Mouse (Mus musculus) heart, postnatal 14 days (tissue): ENCODE results near the gene Gtf2a1l. TPM values are rescaled to one million over a fixed set of nuclear protein-coding genes. Genes with fewer than 3 reads are reported as not detected.
A peak's percentile ranks its signal among the peaks of the same experiment; 100 is the strongest.

Experiments
- DNase-seq, 2 experiments: peaks; one replicate each; pipeline ENCODE4 v3.0.0; 2021 to 2022
- intact Hi-C: fragments of 180-260 bp; cut with DNase I; formaldehyde crosslinking; loops from one replicate; pipeline ENCODE4 v1.15.1; 2025
- total RNA-seq, 2 experiments: library from RNA; stranded (reverse); gene quantifications; 2 replicates each; pipeline ENCODE4 v1.2.3; 2021

Gtf2a1l gene
- total RNA-seq, 2 experiments from 2014 or later: not detected

DNA sequence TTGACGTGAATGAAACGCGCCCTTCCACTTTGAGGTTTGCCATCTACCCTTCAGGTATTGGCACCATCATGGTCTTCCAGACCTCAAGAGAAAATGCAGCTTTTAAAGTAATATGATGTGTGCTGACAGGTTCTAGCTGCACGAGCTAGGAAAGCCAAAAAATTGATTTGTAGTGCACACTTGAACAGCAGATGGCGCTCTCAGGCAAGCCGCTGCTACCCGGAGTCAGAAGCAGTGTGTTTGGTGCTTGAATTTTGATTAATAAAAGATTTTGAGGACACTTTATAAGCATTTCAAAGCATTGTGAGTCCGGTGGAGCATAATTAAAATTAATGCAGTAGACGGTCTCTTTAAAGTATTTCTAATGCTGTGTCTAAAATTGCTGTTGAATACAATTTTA, 16.4 kb upstream of the Gtf2a1l start:
- intact Hi-C loops: loop anchor here (2.0 to 10.0 kb wide), 3 partner anchors 101 to 1853 kb away; no protein-coding TSS in a partner anchor
- peak; percentile 59 to 80 for DNase-seq

DNA sequence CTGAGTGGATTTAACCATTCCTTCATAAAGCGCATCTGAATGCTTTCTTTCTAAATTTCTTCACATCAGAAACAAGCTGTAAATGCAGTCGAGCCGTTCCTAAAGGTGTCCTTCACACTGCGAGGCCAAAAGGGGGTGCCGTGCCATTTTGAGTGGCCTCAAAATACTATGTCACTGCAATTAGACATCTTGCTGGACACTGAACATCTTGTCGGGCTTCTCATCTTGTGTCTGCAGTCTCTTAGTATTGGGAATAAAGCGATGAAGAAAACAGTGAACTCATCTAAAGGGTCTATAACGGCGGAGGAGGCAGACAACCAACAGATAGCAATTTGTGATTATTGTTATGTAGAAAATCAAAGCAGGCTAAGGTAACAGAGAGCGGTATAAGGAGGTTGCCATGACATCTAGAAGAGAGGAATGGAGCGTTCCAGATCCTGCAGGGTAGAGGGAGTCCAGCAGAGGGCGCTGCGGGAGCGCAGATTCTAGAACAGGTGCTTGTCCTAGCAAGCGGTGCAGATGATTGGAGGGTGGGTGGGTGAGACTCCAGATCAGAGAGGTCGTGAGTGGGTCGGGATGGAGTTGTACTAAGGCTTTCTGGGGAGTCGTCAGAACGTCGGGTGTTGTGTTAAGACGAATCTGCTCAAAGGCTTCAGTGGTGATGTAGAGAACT, 15.6 kb upstream of the Gtf2a1l start:
- peak; percentile 74 to 82 for DNase-seq
- intact Hi-C loops: loop anchor here (2.0 to 10.0 kb wide), 3 partner anchors 100 to 1852 kb away; no protein-coding TSS in a partner anchor

DNA sequence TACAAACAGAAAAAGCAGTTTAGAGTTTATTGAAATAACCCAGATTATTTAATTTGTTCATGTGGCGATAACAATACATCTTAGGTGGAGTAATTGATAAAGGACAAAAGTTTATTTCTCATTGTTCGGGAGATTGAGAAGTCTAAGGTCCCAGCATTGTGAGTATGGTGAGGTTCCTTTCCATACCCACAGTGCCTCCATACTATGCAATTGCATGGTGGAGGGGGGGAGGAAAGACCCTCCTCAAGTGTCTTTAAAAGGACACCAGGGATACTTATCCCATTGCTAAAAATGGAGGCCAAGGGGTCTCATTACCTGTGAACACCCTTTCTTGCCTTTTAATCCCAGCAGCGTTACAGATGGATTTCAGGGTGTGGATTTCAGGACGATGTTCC, 15.1 kb upstream of the Gtf2a1l start:
- no peak for DNase-seq
- intact Hi-C loops: loop anchor here (2.0 to 10.0 kb wide), 3 partner anchors 99 to 1851 kb away; no protein-coding TSS in a partner anchor

DNA sequence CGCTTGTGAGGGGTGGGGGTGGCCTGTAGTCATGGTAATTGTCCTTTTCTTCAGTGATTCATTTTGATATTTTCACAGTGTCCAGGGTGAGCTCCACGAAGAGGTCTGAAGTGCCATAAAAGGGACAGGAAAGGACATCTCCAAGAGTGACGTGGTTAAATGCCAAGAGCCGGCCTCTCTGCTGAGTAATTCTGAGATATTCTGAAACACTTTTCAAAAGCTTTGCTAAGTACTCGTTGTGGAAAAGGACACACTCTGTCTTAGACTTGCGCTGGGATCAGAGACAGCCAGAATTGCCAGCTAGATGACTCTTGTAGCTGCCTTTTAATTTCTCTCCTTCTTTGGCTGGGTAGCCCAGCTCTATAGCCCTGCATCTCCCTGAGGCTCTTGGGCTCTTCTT, 9.9 kb upstream of the Gtf2a1l start:
- intact Hi-C loops: loop anchor here (10.0 kb wide), 1 partner anchor 1846 kb away; no protein-coding TSS in a partner anchor
- DNase-seq: no peak

DNA sequence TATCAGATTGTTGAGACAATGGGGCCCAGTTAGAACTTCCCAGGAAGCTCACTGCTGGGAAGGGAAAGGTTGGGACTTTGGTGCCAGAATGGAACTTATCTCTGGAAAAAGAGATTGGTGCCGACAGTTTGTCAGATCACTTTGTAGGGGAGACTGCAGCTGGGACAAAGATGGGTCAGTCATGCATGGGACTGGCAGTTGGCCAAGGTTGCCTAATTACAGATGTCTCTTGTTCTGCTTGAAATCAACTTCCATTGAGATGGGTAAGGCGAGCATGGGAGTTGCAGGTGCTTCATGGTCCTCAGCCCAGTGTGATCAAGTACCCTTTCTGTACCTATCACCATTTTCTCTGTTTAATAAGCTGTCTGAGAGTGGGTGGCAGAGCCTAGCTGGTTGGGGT, 2.4 kb upstream of the Gtf2a1l start:
- intact Hi-C loops: no loop called here
- DNase-seq: no peak

GRCm38 (mm10) chr17:88669921-88670320, 1.5 kb downstream of the Gtf2a1l start:
- intact Hi-C loops: no loop called here
- no peak for DNase-seq

DNA sequence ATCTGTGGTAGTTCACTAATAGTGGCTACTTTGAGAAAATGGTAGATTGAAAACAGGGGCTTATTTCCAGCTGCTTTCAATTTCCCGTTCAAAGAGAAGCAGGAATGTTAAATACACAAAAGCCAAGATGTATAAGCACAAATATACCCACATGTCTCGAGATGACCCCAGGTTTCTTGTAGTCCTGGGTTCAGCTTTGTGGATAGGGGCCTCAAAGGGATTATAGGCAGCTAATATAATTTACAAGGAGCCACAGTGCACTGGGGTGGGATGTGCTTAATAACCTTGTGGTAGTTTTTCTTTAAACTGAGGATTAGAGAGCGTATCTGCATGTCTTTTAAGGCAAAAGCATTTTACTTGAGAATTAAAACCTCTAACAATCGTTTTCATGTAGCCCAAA, 2.3 kb downstream of the Gtf2a1l start:
- intact Hi-C loops: no loop called here
- no peak for DNase-seq

GRCm38 (mm10) chr17:88675310-88676309, 7.2 kb downstream of the Gtf2a1l start:
- intact Hi-C loops: no loop called here
- no peak for DNase-seq

DNA sequence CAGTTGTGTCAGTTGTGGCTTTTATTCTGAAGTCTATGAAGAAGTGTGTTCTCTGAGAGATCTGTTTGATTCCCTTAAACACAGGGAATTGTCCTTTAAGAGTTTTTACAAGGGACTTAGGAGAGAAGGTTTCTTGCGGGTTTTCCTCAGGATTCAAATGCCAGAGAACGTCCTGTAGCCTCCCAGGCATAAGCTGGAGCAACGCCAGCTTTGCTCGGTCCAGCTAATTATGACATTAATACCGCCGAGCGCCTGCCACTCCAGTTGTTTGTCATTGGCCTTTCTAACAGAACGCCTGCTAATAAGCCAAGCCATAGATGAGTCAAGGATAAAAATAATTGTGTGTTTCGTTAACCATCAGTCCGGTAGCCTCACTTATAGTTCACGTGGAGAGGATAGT, 19.8 kb downstream of the Gtf2a1l start:
- no peak for DNase-seq
- intact Hi-C loops: no loop called here

GRCm38 (mm10) chr17:88696656-88697333, 28.3 kb downstream of the Gtf2a1l start:
- DNase-seq: no peak
- intact Hi-C loops: no loop called here

GRCm38 (mm10) chr17:88700901-88701300, 32.4 kb downstream of the Gtf2a1l start:
- intact Hi-C loops: no loop called here
- no peak for DNase-seq

GRCm38 (mm10) chr17:88702345-88702744, 33.9 kb downstream of the Gtf2a1l start:
- intact Hi-C loops: no loop called here

GRCm38 (mm10) chr17:88703112-88703511, 34.7 kb downstream of the Gtf2a1l start:
- DNase-seq: no peak
- intact Hi-C loops: no loop called here

More at GRCm38 (mm10) chr17:88702345-88702744, 33.9 kb downstream of the Gtf2a1l start:
- DNase-seq: no peak

- no peak for DNase-seq
- intact Hi-C loops: no loop called here
Measured at GRCm38 (mm10) chr17:88706231-88706649, 37.8 kb downstream of the Gtf2a1l start.

DNA sequence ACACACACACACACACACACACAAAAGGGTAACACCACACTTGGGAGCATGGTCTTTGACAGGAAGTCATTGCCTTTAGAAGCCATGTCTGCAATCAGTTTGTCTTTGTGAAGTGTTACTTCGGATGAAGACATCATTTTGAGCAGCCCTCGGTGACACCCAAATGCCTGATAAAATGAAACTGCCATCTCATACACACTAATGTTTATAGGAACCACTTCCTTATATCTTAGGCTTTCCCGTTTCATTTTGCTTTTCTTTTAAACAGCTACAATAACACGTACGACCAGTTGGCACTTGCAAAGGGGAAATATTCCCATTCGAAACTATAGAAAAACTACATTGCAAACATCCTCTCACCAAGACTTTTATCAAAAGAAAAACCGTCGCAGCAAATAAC, 81.2 kb downstream of the Gtf2a1l start:
- intact Hi-C loops: no loop called here
- DNase-seq: no peak

DNA sequence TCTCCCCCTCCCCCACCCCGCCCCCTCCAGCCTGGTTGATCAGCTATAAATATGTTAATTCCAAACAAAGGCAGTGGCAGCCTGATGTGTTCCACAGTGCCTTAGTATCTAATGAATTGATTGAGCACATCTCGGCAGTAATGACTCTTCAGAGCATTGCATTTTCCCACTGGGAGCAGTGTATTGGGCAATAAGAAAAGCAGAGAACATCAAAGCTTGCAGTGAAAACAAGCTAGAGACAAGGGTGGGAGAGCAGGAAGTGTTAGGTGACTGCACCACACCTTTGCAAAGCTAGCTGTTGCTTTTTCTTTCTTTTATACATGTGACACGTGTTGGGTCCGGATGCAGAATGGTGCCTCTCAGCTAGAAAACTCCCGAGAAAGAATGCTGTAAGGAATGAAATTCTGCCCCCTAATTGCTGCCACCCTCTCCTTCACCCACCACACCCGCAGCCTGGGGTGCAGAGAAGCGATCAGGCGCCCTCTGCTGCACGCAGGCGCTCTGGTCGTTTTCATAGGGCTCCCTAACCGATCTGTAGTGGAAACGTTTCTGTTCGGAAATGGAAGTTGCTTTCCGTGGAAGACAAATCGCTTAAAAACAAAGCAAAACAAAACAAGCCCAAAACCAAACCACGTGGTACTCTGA, 84.5 kb downstream of the Gtf2a1l start:
- intact Hi-C loops: loop anchor here (2.0 kb wide), 1 partner anchor 100 kb away; no protein-coding TSS in a partner anchor
- DNase-seq: peak; percentile 13 to 33

- intact Hi-C loops: loop anchor here (2.0 kb wide), 1 partner anchor 101 kb away; no protein-coding TSS in a partner anchor
- no peak for DNase-seq
Measured at GRCm38 (mm10) chr17:88753472-88753857, 85.0 kb downstream of the Gtf2a1l start.

DNA sequence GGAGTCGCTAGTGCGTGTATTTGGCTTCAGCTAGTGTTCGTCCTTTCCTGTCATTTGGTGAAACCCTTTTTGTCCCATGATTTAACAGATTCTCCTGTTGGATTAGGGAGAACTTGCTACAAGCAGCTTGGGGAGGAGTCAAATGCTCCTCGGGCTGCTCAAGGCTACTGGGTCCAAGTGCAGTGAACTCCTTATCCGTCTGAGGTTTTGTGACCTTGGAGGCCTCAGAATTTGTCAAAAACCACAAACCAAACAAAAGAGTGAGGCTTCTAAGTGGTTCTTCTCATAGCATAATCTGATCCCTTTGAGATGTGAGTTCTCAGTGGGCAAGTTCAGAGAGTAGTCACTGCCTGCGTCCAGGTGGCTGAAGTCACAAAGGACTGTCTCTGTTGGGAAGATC, 87.3 kb downstream of the Gtf2a1l start:
- DNase-seq: no peak
- intact Hi-C loops: no loop called here

DNA sequence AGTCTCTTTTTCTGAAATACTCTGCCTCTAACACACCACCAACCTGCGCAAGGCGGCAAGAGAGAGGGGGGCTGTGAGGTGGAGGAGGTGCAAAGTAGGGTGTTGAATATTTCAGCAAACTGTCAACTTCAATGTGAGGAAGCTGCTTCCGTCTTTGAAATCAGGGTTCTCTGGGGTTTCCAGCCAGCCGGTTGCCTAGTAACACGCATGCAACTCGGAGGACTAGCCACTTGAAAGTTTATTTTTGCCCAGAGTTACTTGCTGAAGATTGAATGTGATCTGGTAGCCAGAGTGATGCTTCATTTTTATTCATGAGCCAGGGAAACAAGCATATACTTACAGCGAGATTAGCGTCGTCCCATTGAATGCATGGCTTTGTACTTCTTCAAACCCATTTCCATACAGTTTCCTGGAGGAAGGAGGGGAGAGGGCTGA, 89.6 kb downstream of the Gtf2a1l start:
- no peak for DNase-seq
- intact Hi-C loops: no loop called here
